Mouse (Mus musculus) cerebellum, postnatal 10 days (tissue): ENCODE measurements at regions not wholly inside any gene's neighbourhood (a gene's known extent, or its start where the extent isn't known, plus 50 kb on each side); places are given as distances from the start of the nearest gene placed in this dataset.

ENCODE experiments used
- DNase-seq, 2 experiments: peaks; one replicate each; pipeline ENCODE4 v3.0.0; 2021; ENCODE audit warnings: mixed read lengths in 2 of 2

DNA sequence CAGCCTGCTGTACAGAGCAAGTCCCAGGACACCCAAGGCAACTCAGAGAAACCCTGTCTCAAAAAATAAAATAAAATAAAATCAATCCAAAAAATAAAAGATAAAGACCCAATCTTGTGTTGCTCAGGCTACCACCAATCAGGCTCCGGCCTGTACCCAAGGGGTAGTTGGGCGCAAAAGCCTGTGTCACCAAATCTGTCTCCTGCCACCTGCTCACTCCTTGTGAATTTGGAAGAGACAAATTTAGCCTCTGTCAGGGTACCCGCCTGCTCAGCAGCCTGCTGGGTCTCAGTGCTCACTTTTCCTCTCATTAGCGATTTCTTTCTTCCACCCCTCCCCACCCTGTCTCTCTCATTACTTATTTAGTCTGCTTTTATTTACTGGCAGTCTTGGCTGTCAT, 54.6 kb downstream of the Sox4 start:
- no peak for DNase-seq

DNA sequence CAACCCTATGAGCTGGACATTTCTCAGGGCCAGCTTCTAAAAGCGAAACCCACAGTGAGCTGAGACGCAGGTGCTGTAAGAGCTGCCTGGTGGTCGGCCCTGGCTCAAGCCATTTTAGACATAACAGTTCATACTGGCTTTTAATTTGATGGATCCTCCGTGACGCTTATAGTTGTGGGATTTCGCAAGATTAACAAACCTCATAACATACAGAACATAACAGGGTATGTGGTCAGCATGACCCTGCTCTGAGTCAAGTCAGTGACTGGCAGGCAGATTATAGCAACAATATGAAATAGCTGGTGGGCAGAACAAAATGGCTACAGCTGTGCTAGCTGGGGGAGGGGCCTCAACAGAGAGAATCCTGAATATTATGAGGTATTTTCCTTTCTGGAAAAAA, 60.6 kb downstream of the Sox4 start:
- DNase-seq = no peak

DNA sequence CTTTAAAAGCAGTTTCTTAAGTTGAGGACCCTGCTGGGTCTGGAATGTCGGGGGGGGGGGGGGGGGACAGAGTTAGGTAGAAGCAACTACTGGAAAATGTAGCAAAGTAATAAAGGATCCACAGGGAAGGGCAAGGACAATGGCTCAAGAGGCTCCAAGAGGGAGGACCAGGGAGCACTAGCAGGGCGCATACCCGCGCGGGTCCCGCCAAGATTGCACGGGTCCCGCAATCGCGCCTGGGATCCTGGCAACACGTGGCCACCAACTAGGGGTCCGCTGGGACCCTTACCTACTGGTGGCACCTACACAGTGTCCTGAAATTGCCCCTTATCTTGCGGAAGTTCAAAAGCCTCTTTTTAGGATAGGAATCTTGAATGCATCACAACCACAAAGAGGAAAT, 66.4 kb downstream of the Sox4 start:
- no peak for DNase-seq

DNA sequence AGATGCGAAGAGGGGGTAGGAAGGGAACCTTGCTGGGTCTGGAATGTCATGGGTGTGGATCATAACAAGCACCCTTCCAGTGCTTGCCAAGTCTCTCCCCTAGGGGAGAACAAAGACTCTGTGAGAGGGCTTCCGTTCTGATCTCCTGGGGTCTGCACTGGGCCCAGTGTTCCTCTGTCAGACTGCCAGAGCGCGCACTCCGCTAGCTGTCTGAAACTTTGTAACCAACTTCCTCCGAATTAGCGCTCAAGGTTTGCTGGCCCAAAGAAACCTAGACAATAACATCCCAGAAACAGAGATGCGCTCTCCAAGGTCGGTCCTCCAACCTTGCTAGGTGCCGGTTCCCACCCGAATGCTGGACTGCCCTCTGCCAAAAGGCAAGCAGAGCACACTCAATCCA, 66.8 kb downstream of the Sox4 start:
- DNase-seq = peak; percentile 10 to 16

DNA sequence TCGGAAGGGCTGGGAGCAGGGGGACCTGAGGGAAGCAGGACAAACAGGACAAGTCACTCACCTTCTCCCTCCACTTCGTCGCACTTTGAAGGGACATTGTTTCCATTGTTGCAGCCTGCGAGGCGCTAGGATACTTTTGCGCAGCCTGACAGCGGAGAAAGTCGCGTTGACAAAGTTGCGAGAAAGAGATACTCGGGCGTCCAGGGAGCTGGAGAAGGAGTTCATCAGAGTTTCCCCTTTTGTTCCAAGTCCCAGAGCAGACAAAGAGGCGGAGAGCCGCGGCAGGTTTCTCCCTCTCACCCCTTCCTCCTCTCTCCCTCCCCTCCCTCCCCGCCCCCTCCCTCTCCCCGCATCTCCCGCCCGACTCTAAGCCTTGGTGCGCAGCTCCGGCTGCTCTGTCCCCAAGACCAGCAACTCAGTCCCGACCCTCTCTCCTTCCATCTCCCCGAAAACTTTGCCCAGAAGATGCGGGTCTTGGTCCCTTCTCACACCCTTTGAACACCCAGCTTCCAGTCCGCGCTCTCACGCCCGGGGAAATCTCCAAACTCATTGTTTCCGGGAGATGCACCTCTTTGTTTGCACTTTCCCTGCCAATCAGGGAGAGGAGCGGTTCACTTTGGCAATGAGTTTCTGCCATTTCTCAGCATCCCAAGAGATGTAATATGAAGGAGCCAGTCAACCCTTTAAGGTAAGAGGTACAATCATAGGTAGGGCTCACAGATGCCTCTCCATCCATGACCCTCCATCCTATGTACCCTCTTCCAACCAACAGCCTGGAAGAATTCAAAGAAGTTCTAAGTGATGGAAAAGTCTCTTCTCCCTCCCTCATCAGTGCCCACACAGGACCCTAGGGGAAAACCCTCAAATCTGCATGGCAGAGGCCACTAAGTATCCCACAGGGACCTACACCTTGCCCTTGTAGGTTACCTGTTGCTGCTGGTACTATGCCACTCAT, 68.2 kb downstream of the Sox4 start:
- DNase-seq = peak; percentile 35 to 39

DNA sequence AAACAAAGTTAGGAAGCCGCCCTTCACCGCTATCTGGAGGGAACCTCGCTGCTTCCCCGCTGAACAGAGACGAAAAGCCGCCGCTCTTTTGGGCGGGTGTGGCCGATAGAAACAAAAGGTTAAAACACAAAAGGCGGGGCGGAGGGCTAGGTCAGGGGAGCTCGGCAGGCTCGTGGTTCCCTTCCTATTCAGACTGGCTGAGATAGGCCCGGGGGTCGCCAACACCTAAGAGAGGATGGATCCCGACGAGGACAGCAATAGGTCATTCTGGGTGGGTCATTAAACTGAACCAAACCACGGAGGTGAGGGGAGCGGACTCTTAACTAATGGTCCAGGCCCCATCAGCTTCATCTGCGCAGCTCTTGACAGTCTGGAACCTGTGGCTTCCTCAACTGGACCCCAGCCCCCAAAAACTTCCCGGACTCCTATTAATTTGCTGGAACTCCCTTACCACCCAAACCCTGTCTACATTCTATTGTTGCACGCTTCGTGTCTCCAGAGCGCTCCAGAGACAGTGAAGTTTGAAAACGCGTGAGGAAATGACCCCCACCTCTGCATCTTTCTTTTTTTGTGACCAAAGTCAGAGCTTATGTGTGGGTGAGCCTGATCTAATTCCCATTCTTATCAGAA, 69.2 kb downstream of the Sox4 start:
- DNase-seq = peak; percentile 20 to 31

DNA sequence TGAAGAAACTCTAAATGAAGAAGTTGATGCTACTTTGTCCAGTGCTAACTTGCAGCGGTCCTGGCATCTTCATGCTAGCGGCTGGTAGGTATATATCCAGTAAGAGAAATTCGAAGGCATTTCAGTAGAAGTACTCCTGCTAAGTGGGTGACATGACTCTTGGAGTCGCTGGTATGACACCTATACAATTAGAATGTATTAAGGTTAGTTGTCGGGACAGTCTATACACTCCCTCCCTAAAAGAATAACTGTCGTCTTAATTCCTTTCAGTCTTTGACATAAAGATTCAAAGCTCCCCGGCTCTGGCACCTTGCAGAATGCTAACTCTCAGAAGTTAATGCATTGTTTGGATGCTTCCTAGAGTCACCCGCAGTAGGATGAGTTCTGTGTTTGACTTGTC, 70.1 kb downstream of the Sox4 start:
- no peak for DNase-seq

DNA sequence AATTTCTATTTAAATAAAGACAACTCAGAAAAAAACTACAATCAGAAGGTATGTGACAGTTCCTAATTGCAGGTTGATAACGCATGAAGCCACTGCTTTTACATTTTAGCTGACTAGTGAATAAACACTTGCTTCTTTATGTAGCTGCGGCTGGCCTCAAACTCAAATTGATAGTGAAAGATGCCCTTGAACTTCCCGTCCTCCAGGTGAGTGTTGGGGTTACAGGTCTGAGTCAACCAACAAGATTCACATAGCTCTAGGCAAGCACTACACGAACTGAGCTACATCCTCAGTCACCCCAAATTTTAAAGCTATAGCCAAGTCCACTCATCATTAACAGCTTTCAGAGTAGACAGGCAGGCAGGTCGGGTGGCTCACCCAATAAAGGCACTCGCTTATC, 72.6 kb downstream of the Sox4 start:
- no peak for DNase-seq

DNA sequence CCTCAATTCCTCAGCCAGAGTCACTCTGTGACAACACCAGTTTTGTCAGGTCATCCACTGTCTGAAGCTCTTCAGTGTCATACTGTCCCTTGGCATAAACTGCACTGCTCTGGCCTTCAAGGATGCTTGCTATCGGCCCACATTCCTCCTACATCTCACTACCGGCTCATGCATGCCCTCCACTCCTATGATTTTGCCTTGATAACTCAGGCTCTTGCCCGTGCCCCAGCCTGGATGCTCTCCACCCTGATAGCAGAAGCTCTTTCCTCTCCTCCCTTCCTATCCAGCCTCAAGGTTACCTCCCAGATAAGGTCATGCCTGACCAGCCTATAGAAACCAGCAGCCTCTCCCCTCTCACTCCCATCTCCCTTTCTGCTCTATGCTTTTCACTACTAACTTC, 74.8 kb downstream of the Sox4 start:
- no peak for DNase-seq

DNA sequence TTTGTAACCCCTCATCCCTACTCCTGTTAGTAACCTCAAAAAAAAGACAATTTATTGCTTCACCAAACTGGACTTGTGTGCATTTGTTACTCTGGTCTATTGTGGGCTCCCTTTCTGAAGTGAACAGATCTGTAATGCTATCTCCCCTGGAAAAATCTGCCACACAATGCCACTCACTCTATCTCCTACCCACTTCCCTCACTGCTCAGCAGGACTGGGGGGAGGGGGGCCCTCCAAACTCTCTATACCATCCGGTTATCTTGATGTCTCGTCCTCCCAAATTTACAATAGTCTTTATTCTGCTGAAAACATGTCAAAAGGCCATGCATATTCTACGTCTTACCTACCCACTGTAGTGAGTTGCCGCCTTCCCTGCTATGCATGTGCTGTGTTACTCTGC, 76.7 kb downstream of the Sox4 start:
- DNase-seq = no peak

DNA sequence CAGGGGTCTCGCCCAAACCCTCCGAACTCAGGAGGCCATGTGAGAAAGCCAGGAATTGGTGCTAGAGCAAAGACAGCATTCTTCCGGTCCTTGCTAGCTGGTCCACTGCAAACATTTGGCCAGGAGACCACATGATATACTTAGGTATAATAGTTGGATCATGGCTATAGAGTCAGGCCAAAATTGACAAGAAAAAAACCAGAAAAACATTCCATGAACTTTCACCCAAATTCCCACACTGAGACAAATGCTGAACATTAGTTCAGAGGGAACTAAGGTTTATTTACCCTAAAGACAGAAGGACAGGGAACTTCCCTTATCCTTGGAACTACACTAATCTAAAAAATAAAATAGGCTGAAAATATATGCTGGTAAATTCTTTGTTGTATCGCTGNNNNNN, 82.8 kb downstream of the Sox4 start:
- no peak for DNase-seq

DNA sequence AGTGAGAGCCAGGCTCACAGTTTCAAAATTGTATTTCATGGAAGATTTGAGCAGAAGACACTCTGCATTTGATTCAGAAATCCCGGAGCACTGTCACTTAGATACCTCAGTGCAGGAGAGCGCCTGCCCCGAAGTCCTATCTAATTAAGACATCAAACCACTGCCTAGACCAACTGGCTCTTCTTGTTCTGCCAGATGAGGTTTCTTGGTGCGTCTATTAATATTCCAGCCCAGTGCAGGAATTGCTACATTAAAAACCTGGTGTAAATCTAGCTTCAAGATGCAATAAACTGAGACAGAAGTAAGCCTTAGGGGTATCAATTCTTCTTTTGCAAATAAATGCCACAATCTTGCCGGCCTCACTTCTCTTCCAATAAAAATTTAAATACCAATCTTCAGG, 86.3 kb downstream of the Sox4 start:
- DNase-seq = no peak

DNA sequence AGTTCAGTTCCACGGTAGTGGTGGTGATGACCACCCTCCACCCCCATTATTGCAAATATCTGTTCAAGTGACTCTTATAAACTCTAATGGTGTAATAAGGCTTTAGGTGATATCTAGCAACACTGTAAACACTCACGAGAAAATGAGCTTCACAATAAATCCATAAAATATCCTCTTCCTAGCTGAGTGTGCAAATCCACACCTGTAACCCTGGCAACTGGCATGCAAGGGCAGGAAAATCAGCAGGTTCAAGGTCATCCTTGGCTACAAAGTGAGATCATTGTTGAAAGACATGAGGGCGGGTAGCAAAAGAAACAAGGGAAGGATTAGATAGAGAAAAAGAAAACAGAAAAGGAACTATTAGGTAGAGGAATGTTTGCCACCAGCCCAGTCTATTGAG, 86.8 kb downstream of the Sox4 start:
- no peak for DNase-seq

DNA sequence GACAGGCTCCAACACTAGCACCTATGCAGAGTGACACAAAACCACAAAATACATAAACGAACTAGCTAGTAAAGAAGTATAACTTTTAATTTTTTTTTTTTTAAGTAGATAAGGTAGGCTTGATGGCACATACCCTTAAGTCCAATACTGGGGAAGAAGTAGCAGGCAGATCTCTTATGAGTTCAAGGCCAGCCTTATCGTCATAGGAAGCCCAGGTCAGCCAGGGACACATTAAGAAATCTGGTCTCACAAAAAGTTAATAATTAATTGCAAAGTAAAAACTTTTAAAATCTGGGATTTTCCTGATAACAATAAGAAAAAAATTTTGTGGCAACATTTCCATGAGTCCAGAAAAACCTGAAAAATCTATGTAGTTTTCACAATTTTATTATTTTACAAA, 92.9 kb downstream of the Sox4 start:
- DNase-seq = no peak

DNA sequence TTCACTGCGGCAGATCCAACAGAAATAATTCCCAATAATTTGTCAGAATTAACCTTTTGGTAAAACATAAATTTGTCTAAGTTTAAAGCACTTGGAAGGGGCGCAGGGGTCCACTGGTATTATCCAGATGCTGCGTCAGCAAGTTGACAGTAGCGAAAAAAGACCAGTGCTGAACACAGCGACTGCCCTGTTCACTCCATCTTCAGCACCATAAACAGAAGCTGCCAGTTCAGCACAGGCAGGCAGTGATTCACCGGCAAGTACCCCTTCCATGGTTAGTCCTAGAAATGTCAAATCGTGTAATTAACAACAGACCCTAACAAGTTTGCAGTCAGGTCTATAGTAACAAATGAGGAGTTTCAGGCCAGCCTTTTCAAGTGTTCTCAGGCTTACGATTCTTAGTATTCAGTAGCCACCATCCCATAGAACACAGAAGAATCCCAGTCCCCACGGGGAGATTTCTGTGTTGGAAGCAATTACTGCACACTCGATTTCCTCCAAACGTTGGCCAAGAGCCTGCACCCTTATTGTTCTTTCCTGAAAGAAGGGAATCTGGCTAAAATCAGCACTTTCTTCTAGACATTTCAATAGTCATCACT, 93.6 kb downstream of the Sox4 start:
- DNase-seq = peak in 1 of 2 experiments; percentile 37

DNA sequence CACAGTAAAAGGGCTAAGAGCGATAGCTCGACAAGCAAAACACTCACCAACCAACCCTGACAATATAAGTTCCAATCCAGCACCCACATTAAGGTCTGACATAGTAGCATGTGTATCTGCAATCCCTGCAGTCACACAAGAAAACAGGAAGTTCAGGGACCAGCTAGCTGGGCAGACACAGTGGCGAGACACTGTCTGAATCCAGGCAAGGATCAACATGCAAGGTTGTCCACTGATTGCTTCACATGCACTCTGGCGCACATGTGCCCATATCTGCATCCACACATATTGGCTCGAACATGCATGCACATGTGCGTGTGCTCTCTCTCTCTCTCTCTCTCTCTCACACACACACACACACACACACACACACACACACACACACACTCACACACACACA, 95.5 kb downstream of the Sox4 start:
- DNase-seq = no peak

DNA sequence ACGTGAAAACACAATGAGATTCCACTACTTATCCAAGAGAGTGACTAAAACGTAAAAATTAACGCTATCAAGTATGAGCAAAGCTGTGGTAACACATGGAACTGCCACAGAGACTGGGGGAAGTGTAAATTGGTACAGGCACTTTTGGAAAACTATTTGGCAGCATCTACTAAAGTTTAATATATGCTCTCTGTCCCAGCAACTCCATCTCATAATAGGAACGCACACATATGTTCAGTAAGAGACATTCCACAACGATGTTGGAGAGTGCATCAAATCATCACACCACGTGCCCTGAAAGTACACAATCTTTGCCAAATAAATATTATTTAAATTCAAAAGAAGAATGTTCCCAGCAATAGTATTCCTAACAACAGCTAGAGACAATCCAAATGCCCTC, 96.3 kb downstream of the Sox4 start:
- DNase-seq = no peak

DNA sequence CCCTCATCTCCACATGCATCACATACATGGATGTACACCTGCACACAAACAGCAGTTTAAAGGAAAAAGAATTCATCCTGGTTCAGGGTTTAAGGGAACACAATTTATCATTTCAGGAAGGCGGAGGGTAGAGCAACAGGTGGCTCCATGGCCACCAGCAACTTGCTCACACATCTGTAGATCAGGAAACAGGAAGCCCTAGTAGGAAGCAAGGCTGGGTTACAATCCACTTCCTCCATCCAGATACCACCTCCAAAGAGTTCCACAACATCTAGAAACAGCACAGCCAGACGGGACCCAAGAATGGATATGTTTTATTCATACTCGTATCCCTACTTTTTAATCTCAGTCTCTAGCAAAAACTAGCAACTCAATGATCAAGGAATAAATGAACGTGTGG, 97.0 kb downstream of the Sox4 start:
- no peak for DNase-seq

DNA sequence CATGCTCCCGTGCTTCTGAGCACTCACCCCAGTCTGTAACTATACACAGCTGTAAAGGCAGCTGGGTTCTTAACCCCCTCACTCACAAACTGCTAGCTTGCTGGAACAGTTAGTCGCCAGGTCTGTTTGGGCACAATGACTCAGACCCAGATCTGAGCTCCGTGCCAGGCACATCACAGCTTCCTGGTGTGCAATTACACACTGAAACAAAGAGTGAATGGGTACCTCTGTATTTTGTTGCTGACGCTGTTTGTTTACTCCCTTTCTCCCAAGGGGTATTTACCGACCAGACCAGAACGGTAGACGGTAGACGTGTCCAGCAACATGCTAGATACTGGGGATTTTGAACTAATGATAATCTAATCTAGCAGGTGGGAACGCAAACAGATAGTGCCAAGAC, 99.3 kb downstream of the Sox4 start:
- no peak for DNase-seq

DNA sequence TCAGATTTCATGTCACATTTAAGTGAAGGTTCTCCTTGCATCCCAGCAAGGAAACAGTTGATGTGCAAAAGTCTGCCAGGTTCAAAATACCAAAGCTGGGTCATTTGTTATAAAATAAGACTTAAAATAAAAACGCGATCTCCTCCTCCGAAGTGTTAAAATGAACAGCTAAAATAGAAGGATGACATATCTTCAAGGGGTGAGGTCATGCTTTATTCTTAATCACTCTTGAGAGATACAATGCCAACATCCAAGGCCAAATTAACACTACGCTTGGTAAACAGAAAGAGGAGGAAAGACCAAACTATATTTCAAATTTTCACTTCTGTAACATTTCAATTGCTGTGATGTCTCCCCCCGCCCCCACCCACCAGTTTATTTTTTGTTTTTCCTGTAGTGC, 105.2 kb downstream of the Sox4 start:
- no peak for DNase-seq

DNA sequence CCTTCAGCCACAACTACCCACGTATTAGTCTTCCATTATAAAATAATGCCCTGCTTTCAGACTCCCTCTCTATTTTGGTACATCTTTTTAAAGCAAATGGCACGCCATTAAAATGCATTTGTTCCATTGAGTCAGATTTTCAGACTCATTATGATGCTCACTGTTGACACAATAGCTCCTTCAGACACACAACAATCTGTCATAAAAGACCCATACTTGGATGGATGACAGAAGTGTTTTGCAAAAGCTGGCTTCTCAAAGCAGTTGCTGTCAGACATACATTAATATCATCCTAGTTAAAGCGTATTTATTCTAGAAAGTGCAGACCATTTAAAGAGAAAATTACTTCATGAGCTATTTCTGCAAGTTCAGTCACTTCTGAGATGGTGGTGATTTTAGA, 106.0 kb downstream of the Sox4 start:
- DNase-seq = no peak

DNA sequence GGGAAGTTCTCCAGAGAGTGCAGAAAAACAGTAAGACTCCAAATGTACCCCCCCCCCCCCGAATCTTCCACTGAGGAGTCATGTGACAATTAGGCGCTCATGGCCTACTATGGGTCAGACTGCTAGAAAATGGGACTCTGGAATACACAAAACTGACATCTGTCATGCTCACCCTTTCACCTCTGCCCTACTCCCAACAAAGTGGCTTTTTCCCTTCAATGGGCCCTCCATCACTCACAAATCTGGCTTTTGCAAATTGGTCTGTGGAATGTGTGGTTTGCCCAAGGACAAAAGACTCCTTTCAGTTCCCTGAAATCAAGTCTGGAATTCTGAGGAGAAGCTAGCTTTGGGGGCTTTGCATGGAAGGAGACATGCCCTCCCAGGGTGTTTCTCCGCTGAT, 109.0 kb downstream of the Sox4 start:
- no peak for DNase-seq

DNA sequence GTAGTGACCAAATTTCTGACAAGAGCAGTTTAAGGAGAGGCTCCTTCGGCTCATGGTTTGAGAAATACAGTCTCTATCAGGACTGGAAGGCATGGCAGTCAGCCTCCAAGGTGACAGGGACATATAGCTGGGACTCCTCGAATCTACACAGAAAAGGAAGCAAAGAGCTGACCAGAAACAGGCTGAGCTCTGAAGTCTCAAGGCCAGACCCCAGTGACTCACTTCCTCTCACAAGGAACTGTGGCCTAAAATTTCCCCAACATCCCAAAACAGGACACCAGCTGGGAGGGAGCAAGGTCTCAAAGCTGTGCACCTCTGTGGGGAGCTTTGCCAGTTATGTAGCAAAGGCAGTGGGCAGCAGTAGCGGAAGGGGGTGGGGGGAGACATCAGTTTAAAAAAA, 110.7 kb downstream of the Sox4 start:
- no peak for DNase-seq

DNA sequence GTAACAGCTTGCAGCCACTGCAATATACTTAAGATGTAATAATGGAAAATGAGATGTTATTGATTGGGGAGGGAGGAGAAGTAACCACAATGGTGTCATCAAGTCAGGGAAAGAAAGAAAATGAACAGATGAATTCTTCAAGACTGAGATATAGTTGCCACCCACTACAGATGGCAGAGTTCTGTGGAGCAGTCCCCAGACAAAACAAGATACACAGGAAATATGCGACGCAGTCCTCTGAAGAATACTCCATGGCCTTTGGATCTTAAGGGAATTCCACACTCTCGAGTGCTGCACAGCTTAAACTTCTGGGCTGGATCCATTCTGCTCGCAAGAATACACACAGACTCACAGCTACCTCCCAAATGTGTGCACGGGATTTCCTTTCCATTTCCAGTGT, 113.4 kb downstream of the Sox4 start:
- DNase-seq = no peak
